Mouse (Mus musculus) cerebellum, adult 2 months (tissue): ENCODE measurements around the gene Ephb6.

Source experiments
- CTCF ChIP-seq: fragments of 200-500 bp; IDR thresholded peaks from 2 replicates; pipeline ENCODE4 v1.5.1; 2011; ENCODE audit warnings: low read depth, mild to moderate bottlenecking, control low read depth, low read length, moderate library complexity, borderline replicate concordance; ENCODE audit not compliant: insufficient read depth
- POLR2A ChIP-seq: fragments of 200-500 bp; IDR thresholded peaks from 2 replicates; pipeline ENCODE4 v1.6.1; 2011; ENCODE audit warnings: low read length, control low read depth, borderline replicate concordance; ENCODE audit not compliant: insufficient read depth

GRCm38 (mm10) chr6:41640449-41640848, 35.2 kb downstream of the Ephb6 start:
- no peak for TF ChIP-seq POLR2A
- no peak for TF ChIP-seq CTCF
